Mouse (Mus musculus) liver, adult 2 months (tissue): ENCODE results near the gene H1foo.

ENCODE experiments used
- CTCF ChIP-seq: fragments of 200-500 bp; IDR thresholded peaks from 2 replicates; pipeline ENCODE4 v1.5.1; 2011; ENCODE audit warnings: low read depth, low read length, control low read depth
- POLR2A ChIP-seq: fragments of 200-500 bp; IDR thresholded peaks from 2 replicates; pipeline ENCODE4 v1.6.1; 2011; ENCODE audit warnings: low read length, control low read depth; ENCODE audit not compliant: insufficient read depth; ENCODE audit errors: extremely low read depth

- TF ChIP-seq CTCF (no peak), POLR2A (no peak)
These were observed 3.6 kb upstream of the H1foo start for GRCm38 (mm10) chr6:115941128-115941527.
